Mouse (Mus musculus): Measurements from ENCODE around the gene Rhox7b.
"Not testable (repeated sequence)": the region's sequence is repeated elsewhere in the genome, so short reads cannot be mapped to it uniquely, and the experiment has no call there.

Gene Rhox7b

GRCm38 (mm10) chrX:37897132-37897531 is at the start of gene Rhox7b:
TSS of gene Rhox7b (minus strand) at chrX:37897232.
- not testable (repeated sequence) for DNase-seq

GRCm38 (mm10) chrX:37916311-37916710 is 19.3 kb upstream of the Rhox7b start:
- DNase-seq: no peak

DNA sequence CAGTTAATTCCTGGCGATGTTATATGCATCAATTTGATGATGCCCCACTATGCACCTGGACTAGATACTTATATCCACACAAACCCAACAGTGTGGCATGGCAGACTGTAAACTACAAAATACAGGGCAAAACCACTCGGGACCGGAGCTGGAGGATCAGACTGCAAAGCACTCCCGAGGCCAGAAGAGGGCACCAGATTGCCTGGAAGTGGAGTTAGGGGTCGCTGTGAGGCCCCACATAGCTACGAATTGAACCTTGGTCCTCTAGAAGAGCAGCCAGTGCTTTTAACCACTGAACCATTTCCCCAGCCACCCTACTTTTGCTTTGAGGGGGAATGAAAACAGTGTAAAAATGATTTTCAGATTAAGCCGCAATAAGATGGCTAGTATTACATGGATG is 11.5 kb upstream of the Rhox7b start:
- no peak for DNase-seq

DNA sequence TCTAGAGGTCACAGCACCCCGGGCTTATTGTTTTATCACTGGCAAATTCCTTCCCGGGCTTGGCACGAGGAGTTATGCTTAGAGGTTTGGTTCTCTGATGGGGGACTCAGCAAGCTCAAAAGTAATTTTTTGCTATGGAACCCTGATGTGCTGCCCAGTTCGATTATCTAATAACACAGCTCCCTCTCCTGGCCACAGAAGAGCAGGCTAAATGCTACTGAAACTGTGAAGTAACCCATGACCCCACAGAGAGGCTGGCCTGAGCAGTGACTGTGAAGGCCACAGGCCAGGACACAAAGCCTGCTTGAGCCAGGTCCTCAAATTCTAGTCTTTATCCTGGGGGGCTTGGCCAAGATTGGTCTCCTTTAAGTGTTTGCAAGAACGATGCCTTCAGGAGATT is 6.7 kb upstream of the Rhox7b start:
- DNase-seq: no peak

DNA sequence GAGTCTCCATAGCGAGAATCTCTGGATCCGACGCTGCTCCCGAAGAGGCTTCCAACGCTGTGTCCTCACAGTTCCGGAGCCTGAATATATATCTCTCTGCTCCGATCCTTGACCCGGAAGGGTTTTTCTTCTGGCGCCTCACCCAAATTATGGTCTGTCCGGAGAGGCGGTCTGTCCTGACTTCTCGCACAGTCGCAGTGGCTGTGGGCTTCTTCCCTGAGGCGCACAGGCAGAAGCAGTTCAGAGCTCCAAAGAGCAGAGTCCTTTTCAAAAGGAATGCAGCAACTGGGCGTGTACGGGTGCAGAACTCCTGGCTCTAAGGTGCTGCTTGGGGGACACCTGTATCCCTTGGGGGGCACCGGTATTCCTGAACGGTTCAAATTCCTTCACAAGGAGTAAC is 4.6 kb upstream of the Rhox7b start, which contains the start of gene Rhox9:
Gene Rhox9, minus strand, starts transcription at position 101 of the 400 bp plus-strand sequence.
- DNase-seq: not testable (repeated sequence)

DNA sequence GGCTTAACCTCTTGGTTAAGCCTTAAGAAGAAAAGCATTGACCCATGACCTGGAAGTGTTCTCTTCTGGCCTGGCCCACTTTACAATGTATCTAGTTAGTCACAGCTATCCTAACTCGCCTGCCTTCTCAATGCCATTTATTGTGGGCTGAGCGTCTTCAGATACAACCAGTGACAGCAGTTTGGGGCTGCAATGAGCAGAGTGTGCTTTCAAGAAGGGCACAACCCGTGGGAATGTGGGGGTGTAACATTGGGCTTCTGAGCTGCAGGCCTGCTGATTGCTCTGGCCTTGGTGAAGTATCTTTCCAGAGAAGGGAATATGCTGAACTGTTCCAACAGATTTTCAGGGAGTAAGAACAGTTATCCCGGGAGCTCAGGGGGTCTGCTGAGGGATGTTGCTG is 18.2 kb downstream of the Rhox7b start, which contains the start of gene Rhox8:
Gene Rhox8, minus strand, starts transcription at position 101 of the 400 bp plus-strand sequence.
- no peak for DNase-seq

GRCm38 (mm10) chrX:37871641-37872040 is 25.4 kb downstream of the Rhox7b start:
- no peak for DNase-seq

Measured in lung, postnatal 14 days (tissue).